Mouse (Mus musculus) erythroblast, embryonic 14.5 days (primary cell): ENCODE results near the gene Epm2a.

Source experiments
- GATA1 ChIP-seq: IDR thresholded peaks from 2 replicates; pipeline ENCODE4 v1.6.1; 2012; ENCODE audit warnings: low read length, inconsistent platforms, mixed read lengths
- TAL1 ChIP-seq: IDR thresholded peaks from 3 replicates; pipeline ENCODE4 v1.6.1; 2012; ENCODE audit warnings: low read length, inconsistent platforms, mixed read lengths

GRCm38 (mm10) chr10:11309866-11310265 is 33.3 kb upstream of the Epm2a start:
- TF ChIP-seq GATA1: no peak
- TF ChIP-seq TAL1: no peak
